Mouse (Mus musculus) layer of hippocampus, postnatal 10 days (tissue): ENCODE measurements around the gene Gabbr1. TPM values are rescaled to one million over a fixed set of nuclear protein-coding genes. Genes with fewer than 3 reads are reported as not detected.

Experiments used
- DNase-seq, 2 experiments: peaks; one replicate each; pipeline ENCODE4 v3.0.0; 2021; ENCODE audit warnings: low spot score in 2 of 2
- total RNA-seq, 2 experiments: library from RNA; stranded (reverse); gene quantifications; 2 replicates each; pipeline ENCODE4 v1.2.3; 2021

Gabbr1 gene
- total RNA-seq, 2 experiments from 2014 or later: 594 to 649 TPM

DNA sequence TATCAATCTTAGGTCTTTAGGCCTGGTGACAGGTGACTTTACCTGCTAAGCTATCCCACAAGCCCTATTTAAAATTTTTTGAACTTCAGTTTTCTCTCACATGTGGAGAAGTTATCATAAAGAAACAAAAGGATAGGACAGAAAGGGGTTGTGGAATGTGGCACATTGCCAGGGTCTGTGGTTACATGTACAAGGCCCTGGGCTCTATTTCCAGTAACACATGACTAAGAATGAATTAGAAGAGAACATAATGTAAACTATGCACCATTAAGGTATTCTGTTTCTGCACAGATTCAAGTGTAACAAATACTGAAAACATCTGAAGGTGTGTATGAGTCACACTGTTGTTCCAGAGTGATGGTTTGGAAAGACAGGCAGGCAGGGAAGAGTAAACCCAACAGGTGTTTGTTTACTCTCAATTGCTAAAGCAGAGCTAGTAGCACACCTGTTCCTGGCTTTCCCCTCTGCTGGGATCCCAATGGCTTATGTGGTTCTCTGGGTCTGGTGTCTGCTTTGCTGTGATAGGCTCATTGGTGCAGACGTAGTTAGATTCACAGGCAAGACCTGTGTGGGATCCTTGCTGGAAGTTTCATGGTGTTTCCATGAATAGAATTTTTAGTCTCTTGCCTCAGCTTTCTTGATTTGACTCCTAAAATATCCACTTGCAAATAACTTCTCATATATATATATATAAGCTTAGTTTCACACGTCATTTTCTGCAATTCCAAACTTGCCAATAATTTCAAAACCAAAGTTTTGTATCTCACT, 6.5 kb upstream of the Gabbr1 start:
- no peak for DNase-seq

DNA sequence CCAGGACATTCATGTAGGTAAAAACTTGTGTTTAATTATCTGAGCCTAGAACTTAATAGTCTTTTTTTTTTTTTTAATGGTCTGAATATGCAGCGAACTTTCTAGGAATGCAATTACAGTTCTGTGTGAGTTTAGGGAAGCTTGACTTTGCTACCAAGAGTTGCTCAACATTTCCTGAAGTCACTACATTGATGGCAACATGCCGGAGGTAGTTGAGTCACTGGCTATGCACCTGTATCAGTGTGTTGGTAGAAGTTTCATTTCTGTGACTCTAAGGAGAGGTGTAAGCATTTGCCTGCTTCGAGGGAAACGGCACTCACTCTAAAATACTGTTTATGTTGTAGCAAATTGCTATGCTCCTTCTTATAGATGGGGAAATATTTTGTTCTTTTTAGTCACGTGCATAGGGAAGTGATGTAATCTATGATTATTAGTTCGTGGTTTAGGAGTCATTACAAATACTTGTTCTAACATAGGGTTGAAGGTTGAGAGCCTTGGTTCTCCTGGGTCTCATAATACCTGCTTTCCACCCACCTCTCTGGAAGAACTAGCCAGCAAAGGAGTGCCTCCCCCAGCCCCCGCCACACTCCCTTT, 1.0 kb upstream of the Gabbr1 start:
- no peak for DNase-seq

DNA sequence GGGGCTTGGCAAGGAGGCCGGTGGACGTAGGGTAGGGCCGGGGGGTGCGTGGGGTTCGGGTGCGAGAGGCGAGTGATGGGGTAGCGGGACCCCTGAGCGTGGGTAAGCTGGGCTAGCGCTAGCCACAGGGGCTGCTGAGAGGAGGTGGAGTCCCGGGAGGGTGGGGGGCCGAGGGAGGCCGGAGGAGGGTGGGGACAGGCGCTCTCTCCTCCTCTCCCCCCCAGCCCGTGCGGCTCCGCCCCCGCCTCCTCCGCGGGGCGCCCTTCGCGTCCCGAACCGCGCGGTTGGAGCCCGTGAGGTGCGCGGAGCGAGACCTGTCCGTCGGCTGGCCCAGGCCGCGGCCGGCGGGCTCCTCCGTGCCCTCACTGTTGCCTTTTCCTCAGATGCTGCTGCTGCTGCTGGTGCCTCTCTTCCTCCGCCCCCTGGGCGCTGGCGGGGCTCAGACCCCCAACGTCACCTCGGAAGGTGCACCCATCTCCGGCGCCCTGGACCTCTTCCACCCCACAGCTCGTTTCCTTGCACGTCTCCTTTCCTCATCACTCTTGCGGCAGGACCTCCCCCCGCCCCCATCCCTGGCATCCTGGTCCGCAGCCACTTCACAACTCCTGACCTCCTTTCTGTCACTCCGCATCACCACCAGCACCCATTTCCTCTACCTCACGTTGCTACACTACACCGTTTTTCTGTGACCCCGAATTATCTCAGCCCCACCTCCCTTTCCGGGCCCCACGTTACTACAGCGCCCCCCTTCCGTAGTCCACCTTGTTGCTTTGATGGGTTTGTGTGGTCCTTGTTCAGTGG, 746 bp downstream of the Gabbr1 start:
- peak; percentile 68 to 79 for DNase-seq

GRCm38 (mm10) chr17:37047332-37047976, 1.7 kb downstream of the Gabbr1 start:
- DNase-seq: no peak

DNA sequence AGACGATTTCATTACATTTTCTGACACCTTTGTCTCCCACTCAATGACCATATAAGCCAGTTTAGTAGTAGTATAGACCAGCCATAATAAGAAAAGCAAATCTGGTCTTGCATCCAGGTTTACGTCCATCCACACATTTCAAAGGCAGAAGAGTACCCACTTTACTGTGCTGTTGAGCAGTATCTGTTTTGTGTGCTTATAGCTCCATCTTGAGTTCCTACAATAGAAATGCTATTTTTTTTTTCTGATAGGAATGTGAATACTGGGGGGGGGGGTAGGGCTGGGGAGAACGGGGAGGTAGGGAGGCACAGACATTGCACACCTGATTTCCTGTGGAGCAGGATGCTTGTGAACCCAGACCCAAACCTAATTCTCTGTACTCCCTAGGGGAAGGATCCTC, 2.2 kb downstream of the Gabbr1 start:
- no peak for DNase-seq

GRCm38 (mm10) chr17:37048383-37048782, 2.6 kb downstream of the Gabbr1 start:
- DNase-seq: no peak

- peak; percentile 84 to 89 for DNase-seq
Measured at GRCm38 (mm10) chr17:37049570-37050310, 4.0 kb downstream of the Gabbr1 start.

GRCm38 (mm10) chr17:37050399-37050798, 4.6 kb downstream of the Gabbr1 start:
- peak; percentile 91 to 92 for DNase-seq

GRCm38 (mm10) chr17:37050876-37051275, 5.1 kb downstream of the Gabbr1 start:
- DNase-seq: peak in 1 of 2 experiments; percentile 53

DNA sequence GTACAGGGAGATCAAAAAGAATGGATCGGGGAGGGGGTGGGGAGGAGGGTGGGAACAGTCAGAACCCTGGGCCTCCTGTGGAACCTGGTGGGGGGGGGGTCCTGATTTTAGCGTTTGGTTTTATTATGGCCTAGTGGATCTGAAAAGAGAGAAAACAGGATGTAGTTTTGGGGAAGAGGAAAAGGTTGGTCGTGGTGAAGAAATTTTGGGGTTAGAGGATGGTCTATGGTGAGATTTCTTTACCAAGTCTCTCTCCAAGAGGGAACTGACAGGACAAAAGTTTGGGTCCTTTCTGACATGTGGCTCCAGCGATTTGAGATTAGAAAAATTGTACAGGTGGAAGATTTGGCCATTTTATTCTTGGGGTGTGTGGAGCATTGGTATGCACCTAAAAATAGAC, 6.0 kb downstream of the Gabbr1 start:
- DNase-seq: no peak

- peak in 1 of 2 experiments; percentile 21 for DNase-seq
Measured at GRCm38 (mm10) chr17:37056957-37057356, 11.2 kb downstream of the Gabbr1 start.

DNA sequence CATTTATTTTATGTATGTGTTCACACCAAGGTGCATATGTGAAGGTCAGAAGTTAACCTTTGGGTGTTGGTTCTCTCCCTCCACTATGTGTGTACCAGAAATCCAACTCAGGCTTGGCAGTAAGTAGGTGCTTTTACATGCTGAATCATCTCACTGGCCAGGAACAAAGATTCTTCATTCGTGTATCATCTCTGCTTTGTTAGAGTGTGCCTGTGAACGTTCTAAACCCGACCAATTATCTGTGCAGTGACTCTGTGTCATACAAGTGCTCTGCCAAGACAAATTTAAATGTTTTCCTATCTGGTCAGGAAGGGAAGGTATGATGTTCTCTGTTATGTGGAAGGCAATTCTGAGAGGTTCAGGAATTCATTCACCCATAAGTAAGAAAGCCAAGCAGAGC, 15.7 kb downstream of the Gabbr1 start:
- no peak for DNase-seq

GRCm38 (mm10) chr17:37062101-37062641, 16.4 kb downstream of the Gabbr1 start:
- DNase-seq: peak in 1 of 2 experiments; percentile 42

DNA sequence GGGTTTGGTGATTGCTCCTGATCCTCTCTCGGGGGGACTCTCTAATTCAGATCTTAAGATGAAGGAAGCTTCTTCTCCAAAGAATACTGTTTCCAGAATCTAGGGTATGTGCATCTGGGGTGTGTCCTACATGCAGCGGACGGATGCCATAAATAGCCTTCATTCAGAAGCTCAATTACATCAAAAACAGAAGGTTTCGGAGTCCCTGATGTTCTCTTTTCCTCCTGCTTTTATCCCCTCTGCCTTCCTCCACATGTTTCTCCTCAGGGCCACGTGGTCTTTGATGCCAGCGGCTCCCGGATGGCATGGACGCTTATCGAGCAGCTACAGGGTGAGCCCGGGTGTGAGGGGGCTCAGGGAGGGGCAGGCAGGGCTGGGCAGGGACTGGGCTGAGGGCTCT, 17.3 kb downstream of the Gabbr1 start:
- DNase-seq: peak in 1 of 2 experiments; percentile 26

DNA sequence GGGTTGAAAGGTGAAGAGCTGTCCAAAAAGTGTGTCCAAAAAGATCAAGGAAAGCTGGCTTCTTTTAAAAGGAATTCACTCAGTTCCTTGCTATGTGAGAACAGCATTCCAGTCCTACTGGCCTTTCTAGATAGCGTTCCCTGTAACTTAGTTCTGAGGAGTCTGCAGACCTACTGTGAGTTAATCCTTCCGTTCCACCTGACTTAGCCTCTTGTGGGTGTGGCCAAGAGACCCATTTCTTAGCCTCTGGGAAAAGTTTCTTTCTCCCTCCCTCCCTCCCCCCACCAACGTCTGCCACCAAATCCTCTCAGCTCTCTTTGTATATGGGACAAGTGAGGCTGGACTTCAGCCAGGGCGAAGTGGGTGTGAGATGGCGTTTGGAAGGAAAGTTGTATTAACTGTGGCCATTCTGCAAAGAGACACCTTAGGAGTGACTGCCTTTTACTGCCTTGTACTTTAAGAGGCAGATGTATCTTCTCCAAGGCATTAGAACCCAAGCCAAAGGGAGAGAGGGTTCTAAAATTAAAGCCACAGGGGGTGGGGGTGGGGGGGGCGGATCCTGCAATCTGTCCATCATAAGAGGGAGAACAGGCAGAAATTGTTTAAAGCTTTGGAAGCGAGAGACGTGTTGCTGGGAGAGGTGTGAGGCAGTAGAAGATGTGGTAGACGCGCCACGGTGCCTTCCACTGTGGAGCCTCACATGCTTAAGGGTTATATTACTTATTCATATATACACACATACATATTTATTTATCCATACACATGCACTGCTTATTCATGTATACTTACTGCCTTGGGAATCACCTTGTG, 18.1 kb downstream of the Gabbr1 start:
- peak in 1 of 2 experiments; percentile 11 for DNase-seq

- no peak for DNase-seq
Measured at GRCm38 (mm10) chr17:37065993-37066392, 20.2 kb downstream of the Gabbr1 start.

GRCm38 (mm10) chr17:37067861-37068260, 22.1 kb downstream of the Gabbr1 start:
- no peak for DNase-seq

DNA sequence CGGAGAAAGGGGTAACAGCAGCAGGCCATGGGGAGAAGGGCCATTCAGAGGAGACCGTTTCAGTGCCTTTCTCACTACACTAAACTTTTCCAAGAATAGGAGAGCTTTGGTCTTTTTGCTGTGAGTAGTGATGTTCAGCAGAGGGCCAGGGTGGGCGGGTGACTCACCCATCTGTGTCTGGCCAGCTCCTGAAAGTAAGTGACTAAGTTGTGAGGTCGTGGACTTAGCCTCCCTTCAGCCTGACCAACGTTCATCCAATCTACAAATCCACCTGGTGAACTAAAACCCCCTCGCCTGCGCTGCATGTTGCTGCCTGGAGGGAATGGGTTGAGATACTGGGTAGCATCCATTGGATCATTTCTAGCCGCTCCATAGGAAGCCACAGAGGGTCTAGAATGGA, 24.4 kb downstream of the Gabbr1 start:
- DNase-seq: peak in 1 of 2 experiments; percentile 2

GRCm38 (mm10) chr17:37072080-37072729, 26.4 kb downstream of the Gabbr1 start:
- DNase-seq: peak; percentile 3 to 9
